Mouse (Mus musculus): ENCODE data around the gene Ust. TPM values are rescaled to one million over a fixed set of nuclear protein-coding genes. Genes with fewer than 3 reads are reported as not detected.
A peak's percentile ranks its signal among the peaks of the same experiment; 100 is the strongest.

Ust gene
- polyA plus RNA-seq, 1 experiment from 2014 or later = 4.1 TPM

DNA sequence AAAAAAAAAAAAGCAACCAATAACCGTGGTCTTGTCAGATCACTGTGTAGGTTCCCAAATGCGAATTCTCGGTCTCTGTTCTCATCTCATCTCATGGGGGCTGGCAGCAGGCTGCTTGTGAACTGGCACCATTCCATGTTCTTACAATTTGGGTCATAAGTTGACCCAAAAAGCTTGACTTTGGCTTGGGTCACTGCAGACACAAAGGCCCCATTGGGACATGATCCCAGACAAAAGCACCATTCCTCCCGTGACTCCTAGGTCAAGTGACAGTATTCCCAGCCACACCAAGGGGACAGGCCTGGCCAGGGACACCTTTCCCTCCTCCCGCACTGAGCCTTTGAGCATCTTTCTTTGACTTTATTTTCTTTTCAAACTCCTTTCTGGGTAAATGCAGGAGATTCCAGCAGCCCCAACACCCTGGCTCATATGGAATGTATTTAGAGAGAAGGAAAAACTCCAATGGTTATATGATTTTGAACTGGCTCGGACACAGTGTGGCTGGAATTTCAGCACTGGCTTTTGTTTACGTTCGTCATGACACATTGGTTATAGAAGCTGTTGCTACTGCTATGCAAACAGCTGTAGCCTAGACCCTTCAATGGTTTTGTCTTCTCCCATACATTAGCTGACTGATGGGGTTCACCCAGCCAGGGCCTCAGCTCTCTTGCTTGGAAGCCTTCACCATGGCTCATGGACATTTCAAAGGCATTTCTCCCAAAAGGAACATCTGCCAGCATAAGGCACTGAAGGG, 285.3 kb downstream of the Ust start:
- H3K27ac ChIP-seq (ENCODE audit: low read length) = peak overlapping the region; percentile 66
- peak; percentile 89 for ATAC-seq (ENCODE audit: low read depth)

GRCm38 (mm10) chr10:8232535-8232934, 286.1 kb downstream of the Ust start:
- no peaks in the 10 kb centered on the region for H3K27me3 ChIP-seq (ENCODE audit: control insufficient read depth, insufficient read depth, low read depth, low read length)
- no peak overlapping the region for H3K4me3 ChIP-seq (ENCODE audit: low read length)
- no peaks in the 10 kb centered on the region for H3K36me3 ChIP-seq (ENCODE audit: control insufficient read depth, insufficient read depth, low read length)
- no peak overlapping the region for H3K4me2 ChIP-seq (ENCODE audit: low read depth, low read length)
- 70% methylated on average over 6 of the region's 6 CpGs for WGBS
- H3K4me1 ChIP-seq (replicated peaks; ENCODE audit: control insufficient read depth, insufficient read depth, low read length) = peaks cover 16% of the 10 kb centered on the region
- no peak overlapping the region for H3K27ac ChIP-seq (ENCODE audit: low read length)
- no peak for ATAC-seq (ENCODE audit: low read depth)
- H3K9ac ChIP-seq (ENCODE audit: low read length) = no peak overlapping the region
- no peaks in the 10 kb centered on the region for H3K9me3 ChIP-seq (ENCODE audit: control insufficient read depth, low read length)

More for the DNA sequence above, 285.3 kb downstream of the Ust start:
- no peaks in the 10 kb centered on the region for H3K27me3 ChIP-seq (ENCODE audit: control insufficient read depth, insufficient read depth, low read depth, low read length)
- no peak overlapping the region for H3K4me2 ChIP-seq (ENCODE audit: low read depth, low read length)
- no peak overlapping the region for H3K4me3 ChIP-seq (ENCODE audit: low read length)
- WGBS = 53% methylated on average over 8 of the region's 8 CpGs
- peaks cover 17% of the 10 kb centered on the region for H3K4me1 ChIP-seq (replicated peaks; ENCODE audit: control insufficient read depth, insufficient read depth, low read length)
- H3K9me3 ChIP-seq (ENCODE audit: control insufficient read depth, low read length) = no peaks in the 10 kb centered on the region
- no peak overlapping the region for H3K9ac ChIP-seq (ENCODE audit: low read length)
- H3K36me3 ChIP-seq (ENCODE audit: control insufficient read depth, insufficient read depth, low read length) = no peaks in the 10 kb centered on the region

GRCm38 (mm10) chr10:8228375-8228743, 290.3 kb downstream of the Ust start:
- ATAC-seq (ENCODE audit: low read depth) = no peak
- no peak overlapping the region for H3K27ac ChIP-seq (ENCODE audit: low read length)
- 44% methylated on average over 3 of the region's 3 CpGs for WGBS

DNA sequence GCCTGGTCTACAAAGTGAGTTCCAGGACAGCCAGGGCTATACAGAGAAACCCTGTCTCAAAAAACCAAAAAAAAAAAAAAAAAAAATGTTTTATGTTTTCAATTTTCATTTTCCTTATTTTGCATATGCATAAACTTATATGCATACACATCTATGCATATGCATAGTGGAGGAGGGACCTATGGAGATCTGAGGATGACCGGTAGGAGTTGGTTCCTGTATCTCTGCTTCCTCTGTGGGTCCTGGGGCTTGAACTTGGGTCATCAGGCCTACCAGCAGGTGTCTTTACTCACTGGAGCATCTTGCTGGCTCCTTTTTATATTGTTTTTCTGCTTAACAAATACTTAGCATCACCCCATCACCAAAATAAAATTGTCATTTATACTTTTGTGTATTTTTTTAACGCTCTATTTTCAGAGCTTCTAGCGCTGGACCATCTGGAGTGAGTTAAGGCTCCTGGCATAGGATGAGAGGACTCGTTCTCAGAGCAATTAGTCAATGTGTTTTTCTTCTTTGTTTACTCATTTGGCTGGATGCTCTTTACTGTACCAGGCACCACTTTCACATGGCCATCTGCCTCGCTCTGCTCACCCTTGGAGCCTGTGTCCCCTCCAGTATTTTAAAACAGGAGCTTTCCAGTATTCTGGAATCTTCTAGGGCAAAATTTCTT, 290.8 kb downstream of the Ust start:
- Histone ChIP-seq H3K27ac (ENCODE audit: low read length) (no peak overlapping the region), H3K4me3 (ENCODE audit: low read length) (no peak overlapping the region), H3K4me1 (replicated peaks; ENCODE audit: control insufficient read depth, insufficient read depth, low read length) (peaks cover 9% of the 10 kb centered on the region), H3K27me3 (ENCODE audit: control insufficient read depth, insufficient read depth, low read depth, low read length) (no peaks in the 10 kb centered on the region), H3K9ac (ENCODE audit: low read length) (no peak overlapping the region), H3K9me3 (ENCODE audit: control insufficient read depth, low read length) (no peaks in the 10 kb centered on the region), H3K36me3 (ENCODE audit: control insufficient read depth, insufficient read depth, low read length) (no peaks in the 10 kb centered on the region), H3K4me2 (ENCODE audit: low read depth, low read length) (no peak overlapping the region)
- WGBS = 43% methylated on average over 5 of the region's 5 CpGs
- peak; percentile 88 for ATAC-seq (ENCODE audit: low read depth)

More at GRCm38 (mm10) chr10:8228375-8228743, 290.3 kb downstream of the Ust start:
- Histone ChIP-seq H3K4me2 (ENCODE audit: low read depth, low read length) (no peak overlapping the region), H3K36me3 (ENCODE audit: control insufficient read depth, insufficient read depth, low read length) (no peaks in the 10 kb centered on the region), H3K27me3 (ENCODE audit: control insufficient read depth, insufficient read depth, low read depth, low read length) (no peaks in the 10 kb centered on the region), H3K4me3 (ENCODE audit: low read length) (no peak overlapping the region), H3K4me1 (replicated peaks; ENCODE audit: control insufficient read depth, insufficient read depth, low read length) (peaks cover 14% of the 10 kb centered on the region), H3K9ac (ENCODE audit: low read length) (no peak overlapping the region), H3K9me3 (ENCODE audit: control insufficient read depth, low read length) (no peaks in the 10 kb centered on the region)

DNA sequence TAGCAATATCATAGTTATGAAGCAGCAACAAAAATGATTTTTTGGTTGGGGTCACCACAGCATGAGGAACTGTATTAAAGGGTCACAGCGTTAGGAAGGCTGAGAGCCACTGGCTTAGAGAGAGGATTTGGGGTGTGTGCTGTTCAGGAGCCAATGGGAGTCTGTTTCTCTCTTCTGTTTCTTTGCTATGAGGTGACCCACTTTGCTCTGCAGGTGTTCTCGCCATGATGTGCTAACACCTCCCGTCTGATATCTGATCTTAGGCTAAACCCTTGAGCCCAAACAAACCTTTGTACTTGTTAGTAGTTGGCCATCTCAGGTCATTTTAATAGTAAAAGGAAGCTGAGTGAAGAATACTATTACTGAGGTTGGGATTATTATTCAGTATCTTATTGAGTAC, 292.0 kb downstream of the Ust start:
- H3K9ac ChIP-seq (ENCODE audit: low read length) = no peak overlapping the region
- no peaks in the 10 kb centered on the region for H3K27me3 ChIP-seq (ENCODE audit: control insufficient read depth, insufficient read depth, low read depth, low read length)
- 64% methylated on average over 3 of the region's 3 CpGs for WGBS
- H3K27ac ChIP-seq (ENCODE audit: low read length) = no peak overlapping the region
- no peak for ATAC-seq (ENCODE audit: low read depth)
- no peak overlapping the region for H3K4me2 ChIP-seq (ENCODE audit: low read depth, low read length)
- no peaks in the 10 kb centered on the region for H3K9me3 ChIP-seq (ENCODE audit: control insufficient read depth, low read length)
- H3K4me3 ChIP-seq (ENCODE audit: low read length) = no peak overlapping the region
- no peaks in the 10 kb centered on the region for H3K36me3 ChIP-seq (ENCODE audit: control insufficient read depth, insufficient read depth, low read length)
- peaks cover 6% of the 10 kb centered on the region for H3K4me1 ChIP-seq (replicated peaks; ENCODE audit: control insufficient read depth, insufficient read depth, low read length)

- no peaks in the 10 kb centered on the region for H3K9me3 ChIP-seq (ENCODE audit: control insufficient read depth, low read length)
- WGBS = 49% methylated on average over 2 of the region's 2 CpGs
- no peak overlapping the region for H3K9ac ChIP-seq (ENCODE audit: low read length)
- ATAC-seq (ENCODE audit: low read depth) = no peak
- H3K4me2 ChIP-seq (ENCODE audit: low read depth, low read length) = no peak overlapping the region
- peaks cover 6% of the 10 kb centered on the region for H3K4me1 ChIP-seq (replicated peaks; ENCODE audit: control insufficient read depth, insufficient read depth, low read length)
- no peak overlapping the region for H3K27ac ChIP-seq (ENCODE audit: low read length)
- H3K36me3 ChIP-seq (ENCODE audit: control insufficient read depth, insufficient read depth, low read length) = no peaks in the 10 kb centered on the region
- no peak overlapping the region for H3K4me3 ChIP-seq (ENCODE audit: low read length)
- H3K27me3 ChIP-seq (ENCODE audit: control insufficient read depth, insufficient read depth, low read depth, low read length) = no peaks in the 10 kb centered on the region
Measured at GRCm38 (mm10) chr10:8224641-8225040, 294.0 kb downstream of the Ust start.

DNA sequence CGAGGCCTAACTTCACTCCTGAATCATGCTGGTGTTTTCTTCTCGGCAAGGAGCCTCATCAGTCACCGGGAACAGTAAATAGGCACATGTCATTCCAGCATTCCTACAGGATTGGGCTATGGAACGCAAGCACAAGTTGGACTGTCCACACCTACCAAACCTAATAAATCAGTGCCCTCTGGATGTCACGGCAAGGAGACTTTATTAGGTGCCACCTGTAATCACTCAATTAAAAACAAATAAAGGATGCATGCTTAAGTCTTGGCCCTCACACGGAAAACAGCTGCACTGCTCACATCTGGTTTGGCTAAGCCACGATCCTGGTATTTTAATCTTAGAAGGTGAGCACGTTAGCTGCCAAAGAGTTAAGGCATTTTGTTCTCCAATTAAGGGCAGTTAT, 294.6 kb downstream of the Ust start:
- no peak for ATAC-seq (ENCODE audit: low read depth)
- Histone ChIP-seq H3K4me2 (ENCODE audit: low read depth, low read length) (no peak overlapping the region), H3K9ac (ENCODE audit: low read length) (no peak overlapping the region), H3K36me3 (ENCODE audit: control insufficient read depth, insufficient read depth, low read length) (no peaks in the 10 kb centered on the region), H3K27ac (ENCODE audit: low read length) (no peak overlapping the region), H3K4me1 (replicated peaks; ENCODE audit: control insufficient read depth, insufficient read depth, low read length) (peaks cover 6% of the 10 kb centered on the region), H3K4me3 (ENCODE audit: low read length) (no peak overlapping the region), H3K27me3 (ENCODE audit: control insufficient read depth, insufficient read depth, low read depth, low read length) (no peaks in the 10 kb centered on the region), H3K9me3 (ENCODE audit: control insufficient read depth, low read length) (no peaks in the 10 kb centered on the region)
- WGBS = 57% methylated on average over 8 of the region's 8 CpGs

DNA sequence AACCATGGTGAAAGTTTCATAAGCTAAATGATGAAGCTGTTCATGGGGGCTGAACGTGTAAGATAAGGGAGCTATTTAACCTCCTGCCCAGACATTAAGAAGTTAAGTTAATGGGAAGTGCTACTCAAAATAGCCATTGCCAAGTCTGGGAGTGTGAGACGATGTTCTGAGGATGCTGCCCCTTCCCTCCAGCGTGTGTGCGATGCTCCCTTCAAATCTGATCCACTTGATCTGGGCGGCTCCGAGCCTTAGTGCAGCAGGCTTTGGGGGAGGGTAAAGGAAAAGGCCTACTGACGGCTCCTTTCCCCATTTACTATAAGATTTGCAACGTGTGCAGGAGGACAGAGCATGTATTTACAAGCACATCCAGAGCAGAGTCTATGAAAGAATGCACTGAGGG, 301.7 kb downstream of the Ust start:
- peaks cover 21% of the 10 kb centered on the region for H3K4me1 ChIP-seq (replicated peaks; ENCODE audit: control insufficient read depth, insufficient read depth, low read length)
- no peak overlapping the region for H3K27ac ChIP-seq (ENCODE audit: low read length)
- no peaks in the 10 kb centered on the region for H3K9me3 ChIP-seq (ENCODE audit: control insufficient read depth, low read length)
- no peaks in the 10 kb centered on the region for H3K27me3 ChIP-seq (ENCODE audit: control insufficient read depth, insufficient read depth, low read depth, low read length)
- H3K4me2 ChIP-seq (ENCODE audit: low read depth, low read length) = no peak overlapping the region
- H3K4me3 ChIP-seq (ENCODE audit: low read length) = no peak overlapping the region
- H3K9ac ChIP-seq (ENCODE audit: low read length) = no peak overlapping the region
- WGBS = 21% methylated on average over 8 of the region's 8 CpGs
- no peaks in the 10 kb centered on the region for H3K36me3 ChIP-seq (ENCODE audit: control insufficient read depth, insufficient read depth, low read length)
- ATAC-seq (ENCODE audit: low read depth) = peak; percentile 68

- H3K4me1 ChIP-seq (replicated peaks; ENCODE audit: control insufficient read depth, insufficient read depth, low read length) = peaks cover 21% of the 10 kb centered on the region
- 86% methylated on average over 3 of the region's 3 CpGs for WGBS
- no peak overlapping the region for H3K4me3 ChIP-seq (ENCODE audit: low read length)
- H3K27ac ChIP-seq (ENCODE audit: low read length) = no peak overlapping the region
- H3K9me3 ChIP-seq (ENCODE audit: control insufficient read depth, low read length) = no peaks in the 10 kb centered on the region
- ATAC-seq (ENCODE audit: low read depth) = no peak
- no peaks in the 10 kb centered on the region for H3K27me3 ChIP-seq (ENCODE audit: control insufficient read depth, insufficient read depth, low read depth, low read length)
- no peak overlapping the region for H3K9ac ChIP-seq (ENCODE audit: low read length)
- no peaks in the 10 kb centered on the region for H3K36me3 ChIP-seq (ENCODE audit: control insufficient read depth, insufficient read depth, low read length)
- H3K4me2 ChIP-seq (ENCODE audit: low read depth, low read length) = no peak overlapping the region
Measured at GRCm38 (mm10) chr10:8215181-8215580, 303.4 kb downstream of the Ust start.

Measured in lung, embryonic 16.5 days (tissue).